Mouse (Mus musculus) liver, embryonic 14.5 days (tissue): ENCODE measurements around the gene Jmy.

Experiments used
- CTCF ChIP-seq: IDR thresholded peaks from 2 replicates; pipeline ENCODE4 v1.5.1; 2016; ENCODE audit warnings: antibody characterized with exemption, low read depth, control low read depth
- EP300 ChIP-seq: IDR thresholded peaks from 2 replicates; pipeline ENCODE4 v1.6.1; 2016; ENCODE audit warnings: antibody characterized with exemption, low read depth

- TF ChIP-seq CTCF: no peak
- TF ChIP-seq EP300: no peak
Measured at GRCm38 (mm10) chr13:93484276-93484675, 15.3 kb downstream of the Jmy start.
